Mouse (Mus musculus): ENCODE measurements at regions not wholly inside any gene's neighbourhood (a gene's known extent, or its start where the extent isn't known, plus 50 kb on each side); places are given as distances from the start of the nearest gene placed in this dataset.

- DNase-seq: no peak
Observed at GRCm38 (mm10) chr10:43800077-43800476, 101.5 kb downstream of the Qrsl1 start.

GRCm38 (mm10) chr10:43815291-43815690 is 86.3 kb downstream of the Qrsl1 start:
- peak; percentile 6 for DNase-seq

- no peak for DNase-seq
Observed at GRCm38 (mm10) chr10:43817522-43818198, 83.9 kb downstream of the Qrsl1 start.

GRCm38 (mm10) chr10:43818623-43819022 is 82.9 kb downstream of the Qrsl1 start:
- DNase-seq: no peak

GRCm38 (mm10) chr10:43819434-43819833 is 82.1 kb downstream of the Qrsl1 start:
- no peak for DNase-seq

GRCm38 (mm10) chr10:43822615-43823014 is 78.9 kb downstream of the Qrsl1 start:
- no peak for DNase-seq

- no peak for DNase-seq
Observed at GRCm38 (mm10) chr10:43824009-43824408, 77.5 kb downstream of the Qrsl1 start.
